Mouse (Mus musculus) liver, embryonic 13.5 days (tissue): ENCODE data around the gene Mospd1. TPM values are rescaled to one million over a fixed set of nuclear protein-coding genes. Genes with fewer than 3 reads are reported as not detected.

Experiments
- polyA plus RNA-seq: library from polyadenylated mRNA; unstranded; fragments of >200 nt; fragmentation: Nextera tagmentation; extraction: Ambion mirVana; gene quantifications from 2 replicates; pipeline ENCODE4 v1.2.1, GENCODE M21; 2015

Gene Mospd1
- polyA plus RNA-seq, 1 experiment from 2014 or later: 38.5 TPM

Other genes with a start within 250 kb of the Mospd1 start
- 1.8 and 1.9 TPM in 2 replicates for gene Plac1, start 130.4 kb downstream of the Mospd1 start, polyA plus RNA-seq
- 4.8 and 6.5 TPM in 2 replicates for gene Fam122b, start 100.7 kb downstream of the Mospd1 start, polyA plus RNA-seq
- gene Fam122c, start 97.1 kb downstream of the Mospd1 start, polyA plus RNA-seq: not detected in 2 replicates
- not detected in 2 replicates for gene Etd, start 64.4 kb upstream of the Mospd1 start, polyA plus RNA-seq
- gene Rtl8c, start 237.5 kb upstream of the Mospd1 start, polyA plus RNA-seq: 2.1 and 2.9 TPM in 2 replicates
- not detected in 2 replicates for gene Gm14597, start 238.5 kb upstream of the Mospd1 start, polyA plus RNA-seq